Mouse (Mus musculus) heart, postnatal 0 days (tissue): Measurements from ENCODE around the gene Srp68. TPM values are rescaled to one million over a fixed set of nuclear protein-coding genes. Genes with fewer than 3 reads are reported as not detected.
"Not testable (repeated sequence)": the region's sequence is repeated elsewhere in the genome, so short reads cannot be mapped to it uniquely, and the experiment has no call there.

Source experiments
- ATAC-seq: fragments of 200-750 bp; cut with Nextera tagmentation; 2 replicates; pipeline ENCODE4 v1.8.0; 2017; ENCODE audit warnings: low read depth, moderate number of reproducible peaks, moderate library complexity; ENCODE audit not compliant: insufficient read depth
- DNase-seq: peaks from one replicate; pipeline ENCODE4 v3.0.0-alpha.2; 2016; ENCODE audit warnings: low spot score
- H3K27ac ChIP-seq: fragments of 300-500 bp; sonication (generic); 2 replicates; pipeline ENCODE4 v1.5.1; 2014; ENCODE audit warnings: low read depth, mild to moderate bottlenecking
- H3K27me3 ChIP-seq: fragments of 300-500 bp; sonication (generic); 2 replicates; pipeline ENCODE4 v1.6.1; 2014; ENCODE audit warnings: low read length, mixed read lengths; ENCODE audit not compliant: control insufficient read depth, insufficient read depth
- H3K36me3 ChIP-seq: fragments of 300-500 bp; sonication (generic); replicated peaks from 2 replicates; pipeline ENCODE4 v1.6.1; 2014; ENCODE audit warnings: low read length, mixed read lengths; ENCODE audit not compliant: control insufficient read depth, insufficient read depth
- H3K4me1 ChIP-seq: fragments of 300-500 bp; sonication (generic); 2 replicates; pipeline ENCODE4 v1.6.1; 2014; ENCODE audit warnings: antibody characterized with exemption; ENCODE audit not compliant: control insufficient read depth, insufficient read depth
- H3K4me2 ChIP-seq: fragments of 300-500 bp; sonication (generic); 2 replicates; pipeline ENCODE4 v1.6.1; 2014; ENCODE audit warnings: low read depth, mild to moderate bottlenecking, low read length, moderate library complexity
- H3K4me3 ChIP-seq: fragments of 300-500 bp; sonication (generic); 2 replicates; pipeline ENCODE4 v1.5.1; 2014; ENCODE audit warnings: low read depth, low read length
- H3K9ac ChIP-seq: fragments of 300-500 bp; sonication (generic); replicated peaks from 2 replicates; pipeline ENCODE4 v1.6.1; 2014; ENCODE audit warnings: low read depth, low read length, mixed read lengths
- H3K9me3 ChIP-seq: fragments of 300-500 bp; sonication (generic); replicated peaks from 2 replicates; pipeline ENCODE4 v1.6.1; 2016; ENCODE audit warnings: low read length; ENCODE audit not compliant: control insufficient read depth
- CTCF ChIP-seq: IDR thresholded peaks from 2 replicates; pipeline ENCODE4 v1.5.1; 2016; ENCODE audit warnings: antibody characterized with exemption, control low read depth, low read depth
- EP300 ChIP-seq: IDR thresholded peaks from 2 replicates; pipeline ENCODE4 v1.6.1; 2016; ENCODE audit warnings: antibody characterized with exemption, low read depth
- WGBS: fragments of 180-500 bp; shearing (Covaris S2); extraction: QIAGEN DNeasy Blood & Tissue Kit; methylation state at CpG from one replicate; pipeline ENCODE4 v1.1.7; 2014; 5-methylcytosine and 5-hydroxymethylcytosine counted together
- polyA plus RNA-seq: library from polyadenylated mRNA; unstranded; fragments of >200 nt; fragmentation: Nextera tagmentation; extraction: Ambion mirVana; gene quantifications from 2 replicates; pipeline ENCODE4 v1.2.1, GENCODE M21; 2015
- total RNA-seq: library from RNA; depleted of rRNA; stranded (reverse); fragments of >200 nt; gene quantifications from 2 replicates; pipeline ENCODE4 v1.2.3, GENCODE M21; 2014; ENCODE audit warnings: low replicate concordance

Srp68 gene
- total and polyA plus RNA-seq, 2 experiments from 2014 or later, result 33.6 to 48.2 TPM

- Histone ChIP-seq H3K27me3 (peaks cover 55% of the 10 kb centered on the region), H3K9me3 (no peaks in the 10 kb centered on the region; the same call in 1 of the 2 replicates), H3K27ac (no peak overlapping the region), H3K9ac (no peak overlapping the region), H3K4me2 (peak overlapping the region; percentile 56), H3K4me3 (peak overlapping the region; percentile 32), H3K4me1 (no peaks in the 10 kb centered on the region), H3K36me3 (no peaks in the 10 kb centered on the region)
- TF ChIP-seq CTCF (no peak), EP300 (no peak)
- no peak for ATAC-seq
- WGBS, result 3% methylated on average over 18 of the region's 18 CpGs
- no peak for DNase-seq
Observed at GRCm38 (mm10) chr11:116281671-116282070, 7.7 kb upstream of the Srp68 start.

DNA sequence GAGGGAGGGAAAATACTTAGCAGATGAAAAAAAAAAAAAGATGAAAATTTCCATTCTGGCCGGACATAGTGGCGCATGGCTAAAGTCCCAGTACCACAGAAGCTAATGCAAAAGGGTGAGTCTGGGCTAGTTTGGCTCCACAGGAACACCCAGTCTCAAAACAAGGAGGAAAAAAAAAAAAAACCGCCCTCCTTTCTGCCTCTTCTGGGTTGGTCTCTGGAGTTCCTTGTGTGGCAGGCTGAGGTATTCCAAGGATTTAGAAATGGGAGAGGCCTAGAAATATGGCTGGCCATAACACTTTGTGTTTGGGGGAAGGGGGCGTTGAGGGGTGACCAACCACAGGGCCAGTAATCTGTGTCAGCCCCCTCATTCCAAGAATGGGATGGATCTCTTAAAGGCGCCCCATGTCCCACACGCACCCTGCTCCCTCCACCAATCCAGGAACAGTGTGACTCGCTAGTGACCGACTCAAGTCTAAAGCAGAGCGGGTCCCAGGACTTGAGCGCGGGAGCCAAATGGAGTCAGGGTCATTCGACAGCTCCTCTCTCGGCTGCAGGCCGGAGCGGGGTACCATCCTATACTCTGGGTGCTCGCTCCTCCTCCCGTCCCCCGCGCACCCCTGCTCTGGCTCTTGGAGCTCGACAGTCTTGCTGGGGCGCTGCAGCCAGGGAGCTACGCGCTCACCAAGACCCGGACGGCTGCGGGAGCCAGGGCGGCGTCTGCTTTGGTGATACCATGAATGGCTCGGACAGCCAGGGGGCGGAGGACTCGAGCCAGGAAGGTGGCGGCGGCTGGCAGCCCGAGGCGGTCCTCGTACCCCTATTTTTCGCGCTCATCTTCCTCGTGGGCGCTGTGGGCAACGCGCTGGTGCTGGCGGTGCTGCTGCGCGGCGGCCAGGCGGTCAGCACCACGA lies 7.0 kb upstream of the Srp68 start, which contains the start of gene Galr2:
Gene Galr2 (plus strand): TSS at position 189 of the 913 bp plus-strand sequence.
- Histone ChIP-seq H3K9ac (no peak within 1 kb of the TSS), H3K27ac (no peak within 1 kb of the TSS), H3K27me3 (peaks cover 55% of the 10 kb centered on the region), H3K9me3 (no peaks in the 10 kb centered on the region; the same call in 1 of the 2 replicates), H3K4me1 (no peaks in the 10 kb centered on the region), H3K36me3 (no peaks in the 10 kb centered on the region), H3K4me2 (peak within 1 kb of the TSS; percentile 56), H3K4me3 (peak within 1 kb of the TSS; percentile 32)
- ATAC-seq, result no peak
- DNase-seq, result no peak
- TF ChIP-seq EP300 (no peak), CTCF (no peak)
- WGBS, result 7% methylated on average over 48 of the region's 48 CpGs

DNA sequence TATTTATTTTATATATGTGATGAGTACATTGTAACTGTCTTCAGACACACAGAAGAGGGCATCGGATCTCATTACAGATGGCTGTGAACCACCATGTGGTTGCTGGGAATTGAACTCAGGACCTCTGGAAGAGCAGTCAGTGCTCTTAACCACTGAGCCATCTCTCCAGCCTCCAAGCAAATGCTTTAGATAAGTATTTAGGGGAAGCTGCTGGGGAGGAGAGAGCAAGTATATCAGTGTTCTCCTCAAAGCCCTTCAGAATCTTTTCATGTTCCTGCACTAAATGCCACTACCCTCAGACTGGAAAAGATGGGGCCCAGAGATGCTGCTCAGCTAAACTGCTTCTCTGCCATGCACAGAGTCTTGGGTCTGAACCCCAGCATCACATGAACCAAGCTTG lies 3.2 kb upstream of the Srp68 start:
- ATAC-seq, H3K4me3 ChIP-seq, H3K9ac ChIP-seq, H3K9me3 ChIP-seq, H3K27ac ChIP-seq, H3K36me3 ChIP-seq, H3K4me2 ChIP-seq, DNase-seq, H3K4me1 ChIP-seq: not testable (repeated sequence)
- 84% methylated on average over 1 of the region's 1 CpGs for WGBS
- H3K27me3 ChIP-seq, result peaks cover 26% of the 10 kb centered on the region

GRCm38 (mm10) chr11:116273469-116274044 lies 460 bp downstream of the Srp68 start:
- Histone ChIP-seq H3K36me3 (peaks cover 31% of the 10 kb centered on the region), H3K4me2 (peak overlapping the region; percentile 97), H3K27me3 (no peaks in the 10 kb centered on the region), H3K4me3 (peak overlapping the region; percentile 74), H3K9ac (peak overlapping the region; percentile 87), H3K9me3 (no peaks in the 10 kb centered on the region), H3K4me1 (peaks cover 8% of the 10 kb centered on the region), H3K27ac (peak overlapping the region; percentile 80)
- TF ChIP-seq EP300 (no peak), CTCF (no peak)
- DNase-seq (no peak), ATAC-seq (peak; percentile 16)
- WGBS, result 1% methylated on average over 39 of the region's 39 CpGs

DNA sequence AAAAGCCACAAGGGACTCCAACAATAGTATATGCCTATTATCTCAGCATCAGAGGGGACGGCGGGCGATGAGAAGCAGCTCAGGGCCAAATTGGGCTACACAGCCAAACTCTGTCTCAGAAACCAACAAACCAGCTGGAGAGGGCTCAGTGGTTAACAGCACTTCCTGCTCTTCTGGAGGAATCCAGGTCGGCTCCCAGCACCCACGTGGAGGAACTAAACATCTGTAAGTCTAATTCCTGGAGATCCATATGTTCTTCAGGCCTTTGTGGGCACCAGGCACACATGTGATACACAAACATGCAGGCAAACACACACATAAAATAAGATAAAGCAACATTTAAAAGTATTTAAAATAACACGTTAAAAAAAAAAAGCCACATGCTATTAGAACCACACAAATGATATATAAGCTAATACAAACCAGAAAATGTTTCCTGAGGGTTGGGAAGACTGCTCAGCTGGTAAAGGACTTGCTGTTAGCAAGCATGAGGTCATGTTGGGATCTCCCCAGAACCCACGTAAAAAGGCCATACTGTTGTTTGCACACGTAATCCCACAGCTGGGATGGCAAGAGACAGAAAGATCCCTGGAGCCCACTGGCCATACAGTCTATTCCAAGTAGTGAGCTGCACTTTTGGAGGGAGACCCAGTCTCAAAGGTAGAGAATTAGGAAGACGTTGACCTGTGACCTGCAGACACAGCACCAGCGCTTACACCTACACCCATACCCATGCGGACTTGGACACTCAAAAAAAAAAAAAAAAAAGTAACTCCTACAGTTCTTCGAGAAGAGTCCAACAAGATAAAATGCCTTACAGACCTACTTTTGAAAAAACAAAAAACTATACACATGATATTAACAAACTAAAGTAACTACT lies 1.2 kb downstream of the Srp68 start:
- no peak for DNase-seq
- no peak for ATAC-seq
- Histone ChIP-seq H3K36me3 (peaks cover 39% of the 10 kb centered on the region), H3K4me1 (peaks cover 8% of the 10 kb centered on the region), H3K9me3 (no peaks in the 10 kb centered on the region), H3K4me2 (peak overlapping the region; percentile 97), H3K9ac (peak overlapping the region; percentile 87), H3K4me3 (peak overlapping the region; percentile 74), H3K27ac (0 out of 2 replicates have a peak overlapping the region, but pooled peaks have one; percentile 80), H3K27me3 (no peaks in the 10 kb centered on the region)
- TF ChIP-seq EP300 (no peak), CTCF (no peak)
- 37% methylated on average over 12 of the region's 12 CpGs for WGBS
